Mouse (Mus musculus) activated CD4-positive, CD25-positive, alpha-beta regulatory T cell, adult 4 months (primary cell): Measurements from ENCODE around the gene Zdhhc18. TPM values are rescaled to one million over a fixed set of nuclear protein-coding genes. Genes with fewer than 3 reads are reported as not detected.

Experiments used
- ATAC-seq: one replicate; pipeline ENCODE4 v1.8.0; 2017
- polyA plus RNA-seq, 2 experiments: library from polyadenylated mRNA; unstranded; fragments of 100-300 nt; shearing (Covaris generic); gene quantifications; one replicate each; pipeline ENCODE4 v1.2.1; 2017

Gene Zdhhc18
- 10 to 100 TPM; 25.8 to 28.8 TPM for polyA plus RNA-seq

- ATAC-seq, result peak; percentile 94
These were observed at the start of gene Zdhhc18 for GRCm38 (mm10) chr4:133649989-133650699. Zdhhc18 (minus strand) TSS chr4:133650154.

- no peak for ATAC-seq
These were observed 45.4 kb upstream of the Zdhhc18 start for GRCm38 (mm10) chr4:133695363-133695762.

- ATAC-seq, result no peak
These were observed 40.3 kb upstream of the Zdhhc18 start for GRCm38 (mm10) chr4:133690252-133690651.

- peak; percentile 72 for ATAC-seq
These were observed 38.6 kb upstream of the Zdhhc18 start for GRCm38 (mm10) chr4:133688417-133689067.

- no peak for ATAC-seq
These were observed 37.2 kb upstream of the Zdhhc18 start for GRCm38 (mm10) chr4:133687126-133687525.

GRCm38 (mm10) chr4:133686512-133686911 lies 36.6 kb upstream of the Zdhhc18 start:
- ATAC-seq, result no peak

GRCm38 (mm10) chr4:133680206-133680786 lies 30.3 kb upstream of the Zdhhc18 start:
- no peak for ATAC-seq

GRCm38 (mm10) chr4:133679629-133680028 lies 29.7 kb upstream of the Zdhhc18 start:
- ATAC-seq, result no peak

- ATAC-seq, result peak; percentile 26
These were observed 27.3 kb upstream of the Zdhhc18 start for GRCm38 (mm10) chr4:133677266-133677665.

GRCm38 (mm10) chr4:133676189-133676588 lies 26.2 kb upstream of the Zdhhc18 start:
- ATAC-seq, result no peak

GRCm38 (mm10) chr4:133675594-133676016 lies 25.7 kb upstream of the Zdhhc18 start:
- ATAC-seq, result no peak

GRCm38 (mm10) chr4:133674331-133674695 lies 24.4 kb upstream of the Zdhhc18 start:
- no peak for ATAC-seq

- ATAC-seq, result no peak
These were observed 23.8 kb upstream of the Zdhhc18 start for GRCm38 (mm10) chr4:133673666-133674330.

- ATAC-seq, result peak; percentile 38
These were observed 23.1 kb upstream of the Zdhhc18 start for GRCm38 (mm10) chr4:133672845-133673647.

GRCm38 (mm10) chr4:133671881-133672844 lies 22.2 kb upstream of the Zdhhc18 start, which contains the start of gene Pigv:
Pigv (minus strand) TSS chr4:133672647.
- ATAC-seq, result peak; percentile 50

- ATAC-seq, result no peak
These were observed 21.4 kb upstream of the Zdhhc18 start for GRCm38 (mm10) chr4:133671184-133671880.

GRCm38 (mm10) chr4:133669652-133670210 lies 19.8 kb upstream of the Zdhhc18 start:
- ATAC-seq, result no peak

- ATAC-seq, result no peak
These were observed 18.6 kb upstream of the Zdhhc18 start for GRCm38 (mm10) chr4:133668537-133668936.

- peak; percentile 89 for ATAC-seq
These were observed 16.2 kb upstream of the Zdhhc18 start for GRCm38 (mm10) chr4:133666199-133666598.

- no peak for ATAC-seq
These were observed 15.2 kb upstream of the Zdhhc18 start for GRCm38 (mm10) chr4:133665118-133665517.
